Mouse (Mus musculus) intestine, embryonic 15.5 days (tissue): ENCODE measurements around the gene Rhcg. TPM values are rescaled to one million over a fixed set of nuclear protein-coding genes. Genes with fewer than 3 reads are reported as not detected.

ENCODE experiments used
- polyA plus RNA-seq: library from polyadenylated mRNA; unstranded; fragments of >200 nt; fragmentation: Nextera tagmentation; extraction: Ambion mirVana; gene quantifications from 2 replicates; pipeline ENCODE4 v1.2.1, GENCODE M21; 2015

Gene Rhcg
- polyA plus RNA-seq, 1 experiment from 2014 or later: not detected

Other genes with a start within 250 kb of the Rhcg start
- gene Rlbp1, start 230.6 kb downstream of the Rhcg start, polyA plus RNA-seq: 0.24 and 0.29 TPM in 2 replicates
- gene Fanci, start 225.7 kb downstream of the Rhcg start, polyA plus RNA-seq: 7.9 and 8.6 TPM in 2 replicates
- 34.7 and 39.9 TPM in 2 replicates for gene Polg, start 151.3 kb downstream of the Rhcg start, polyA plus RNA-seq
- gene Ticrr, start 42.5 kb upstream of the Rhcg start, polyA plus RNA-seq: 8.9 and 9.2 TPM in 2 replicates
- gene Kif7, start 98.1 kb upstream of the Rhcg start, polyA plus RNA-seq: 2.9 and 3.0 TPM in 2 replicates
- gene Plin1, start 115.2 kb upstream of the Rhcg start, polyA plus RNA-seq: 0.16 TPM in 1 of 2 replicates, not detected in the other
- 9.6 and 12.6 TPM in 2 replicates for gene Pex11a, start 125.5 kb upstream of the Rhcg start, polyA plus RNA-seq
- 0.20 and 0.30 TPM in 2 replicates for gene Wdr93, start 125.5 kb upstream of the Rhcg start, polyA plus RNA-seq
- gene Mesp1, start 176.1 kb upstream of the Rhcg start, polyA plus RNA-seq: 0.13 and 0.21 TPM in 2 replicates
- gene Mesp2, start 193.1 kb upstream of the Rhcg start, polyA plus RNA-seq: 1.3 and 2.0 TPM in 2 replicates
- 161 and 174 TPM in 2 replicates for gene Anpep, start 243.4 kb upstream of the Rhcg start, polyA plus RNA-seq